Mouse (Mus musculus) liver, embryonic 11.5 days (tissue): ENCODE measurements around the gene Fam117a. TPM values are rescaled to one million over a fixed set of nuclear protein-coding genes. Genes with fewer than 3 reads are reported as not detected.

Experiments used
- ATAC-seq: fragments of 200-750 bp; cut with Nextera tagmentation; replicated peaks from 2 replicates; pipeline ENCODE4 v1.8.0; 2017; ENCODE audit warnings: moderate number of reproducible peaks, mild to moderate bottlenecking, moderate TSS enrichment, moderate library complexity; ENCODE audit not compliant: low FRiP score
- DNase-seq: peaks from one replicate; pipeline ENCODE4 v3.0.0-alpha.2; 2017; ENCODE audit warnings: low spot score
- H3K27ac ChIP-seq: fragments of 300-500 bp; sonication (generic); 2 replicates; pipeline ENCODE4 v1.5.1; 2014; ENCODE audit warnings: mild to moderate bottlenecking, low read depth, low read length, control low read depth
- H3K27me3 ChIP-seq: fragments of 300-500 bp; sonication (generic); replicated peaks from 2 replicates; pipeline ENCODE4 v1.6.1; 2014; ENCODE audit warnings: low read length, mixed read lengths; ENCODE audit not compliant: control insufficient read depth, insufficient read depth
- H3K36me3 ChIP-seq: fragments of 300-500 bp; sonication (generic); 2 replicates; pipeline ENCODE4 v1.6.1; 2014; ENCODE audit warnings: mild to moderate bottlenecking, low read length, moderate library complexity, mixed read lengths; ENCODE audit not compliant: control insufficient read depth, insufficient read depth
- H3K4me1 ChIP-seq: fragments of 300-500 bp; sonication (generic); replicated peaks from 2 replicates; pipeline ENCODE4 v1.6.1; 2014; ENCODE audit warnings: low read length, mixed read lengths; ENCODE audit not compliant: control insufficient read depth, insufficient read depth
- H3K4me2 ChIP-seq: fragments of 300-500 bp; sonication (generic); 2 replicates; pipeline ENCODE4 v1.6.1; 2014; ENCODE audit warnings: mild to moderate bottlenecking, control low read depth, moderate library complexity
- H3K4me3 ChIP-seq: fragments of 300-500 bp; sonication (generic); 2 replicates; pipeline ENCODE4 v1.5.1; 2014; ENCODE audit warnings: low read depth, low read length, control low read depth
- H3K9ac ChIP-seq: fragments of 300-500 bp; sonication (generic); 2 replicates; pipeline ENCODE4 v1.6.1; 2014; ENCODE audit warnings: low read depth, low read length, control low read depth
- H3K9me3 ChIP-seq: fragments of 300-500 bp; sonication (generic); 2 replicates; pipeline ENCODE4 v1.6.1; 2016; ENCODE audit warnings: low read length, inconsistent platforms, mixed read lengths; ENCODE audit not compliant: control insufficient read depth
- WGBS: fragments of 180-500 bp; shearing (Covaris S2); extraction: QIAGEN DNeasy Blood & Tissue Kit; methylation state at CpG from one replicate; pipeline ENCODE4 v1.1.7; 2014; 5-methylcytosine and 5-hydroxymethylcytosine counted together
- polyA plus RNA-seq: library from polyadenylated mRNA; unstranded; fragments of >200 nt; fragmentation: Nextera tagmentation; extraction: Ambion mirVana; gene quantifications from 2 replicates; pipeline ENCODE4 v1.2.1, GENCODE M21; 2014

Gene Fam117a
- polyA plus RNA-seq, 1 experiment from 2014 or later = 44.9 TPM

DNA sequence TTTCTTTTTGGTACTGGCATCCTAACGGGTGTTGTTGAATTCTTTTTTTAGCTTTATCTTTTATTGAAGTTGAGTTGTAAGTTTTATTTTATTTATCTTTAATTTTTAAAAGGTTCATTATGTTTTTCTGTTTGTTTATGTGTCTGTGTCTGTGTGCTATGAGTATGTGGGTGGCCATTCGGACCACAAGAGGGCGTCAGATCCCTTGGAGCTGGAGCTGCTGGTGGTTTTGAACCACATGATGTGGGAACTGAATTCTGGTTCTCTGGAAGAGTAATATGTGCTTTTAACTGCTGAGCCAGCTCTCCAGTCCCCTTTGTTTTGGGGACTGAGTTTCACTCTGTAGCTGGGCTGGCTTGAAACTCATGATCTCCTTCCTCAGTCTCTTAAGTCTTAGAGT, 86.7 kb downstream of the Fam117a start:
- Histone ChIP-seq H3K36me3 (no peaks in the 10 kb centered on the region; the same call in 1 of the 2 replicates), H3K9me3 (no peaks in the 10 kb centered on the region), H3K4me2 (no peak overlapping the region), H3K27me3 (no peaks in the 10 kb centered on the region), H3K27ac (no peak overlapping the region), H3K4me1 (no peaks in the 10 kb centered on the region), H3K9ac (no peak overlapping the region), H3K4me3 (no peak overlapping the region)
- WGBS = 77% methylated on average over 3 of the region's 3 CpGs
- DNase-seq (no peak), ATAC-seq (no peak)

DNA sequence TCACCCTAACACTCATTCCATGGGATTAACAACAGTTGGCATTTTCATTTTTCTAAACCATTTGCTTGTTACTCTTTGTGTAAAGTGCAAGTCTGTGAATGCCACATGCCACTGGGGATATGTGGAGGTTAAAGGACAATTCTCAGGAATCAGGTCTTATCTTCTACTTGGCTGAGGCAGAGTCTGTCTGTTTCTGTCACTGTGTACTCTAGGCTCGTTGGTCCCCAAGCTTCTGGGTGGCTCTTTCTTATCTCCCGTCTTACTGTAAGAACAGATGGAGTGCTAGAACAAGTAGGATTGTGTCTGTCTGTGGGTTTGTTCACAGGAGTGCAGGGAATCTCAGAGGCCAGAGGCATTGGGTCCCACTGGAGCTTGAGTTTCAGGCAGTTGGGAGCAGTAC, 94.5 kb downstream of the Fam117a start:
- ATAC-seq = peak; percentile 72
- H3K4me3 ChIP-seq = no peak overlapping the region
- H3K36me3 ChIP-seq = no peaks in the 10 kb centered on the region
- no peaks in the 10 kb centered on the region for H3K9me3 ChIP-seq
- WGBS = 34% methylated on average over 2 of the region's 2 CpGs
- H3K9ac ChIP-seq = no peak overlapping the region
- H3K27me3 ChIP-seq = no peaks in the 10 kb centered on the region
- DNase-seq = no peak
- no peak overlapping the region; the same call in 1 of the 2 replicates for H3K4me2 ChIP-seq
- H3K27ac ChIP-seq = no peak overlapping the region
- H3K4me1 ChIP-seq = peaks cover 7% of the 10 kb centered on the region

Other genes with a start within 250 kb of the Fam117a start
- 0.63 and 0.68 TPM in 2 replicates for gene Dlx3, start 216.9 kb upstream of the Fam117a start, polyA plus RNA-seq
- gene Dlx4, start 190.8 kb upstream of the Fam117a start, polyA plus RNA-seq = 0.19 and 0.40 TPM in 2 replicates
- gene Tac4, start 75.5 kb upstream of the Fam117a start, polyA plus RNA-seq = not detected in 2 replicates
- 65.4 and 72.5 TPM in 2 replicates for gene Kat7, start 26.8 kb upstream of the Fam117a start, polyA plus RNA-seq
- gene Slc35b1, start 47.7 kb downstream of the Fam117a start, polyA plus RNA-seq = 78.8 and 86.8 TPM in 2 replicates
- 88.1 and 92.4 TPM in 2 replicates for gene Spop, start 77.1 kb downstream of the Fam117a start, polyA plus RNA-seq
- gene Nxph3, start 177.6 kb downstream of the Fam117a start, polyA plus RNA-seq = 0.10 TPM in 2 replicates